Mouse (Mus musculus) spleen, adult 2 months (tissue): Measurements from ENCODE around the gene Rarg.

ENCODE experiments used
- CTCF ChIP-seq: fragments of 200-500 bp; IDR thresholded peaks from 2 replicates; pipeline ENCODE4 v1.5.1; 2011; ENCODE audit warnings: mild to moderate bottlenecking, inconsistent platforms; ENCODE audit not compliant: insufficient read depth, insufficient read length, insufficient replicate concordance; ENCODE audit errors: extremely low read depth
- POLR2A ChIP-seq: fragments of 200-500 bp; IDR thresholded peaks from 2 replicates; pipeline ENCODE4 v1.6.1; 2011; ENCODE audit warnings: low read depth, low read length, inconsistent platforms

- TF ChIP-seq POLR2A (no peak; the same call in 1 of the 2 replicates), CTCF (no peak)
Observed at GRCm38 (mm10) chr15:102202971-102203834, 54.1 kb downstream of the Rarg start, which contains the start of gene Zfp740.
